Mouse (Mus musculus): ENCODE measurements around the gene Sap25. TPM values are rescaled to one million over a fixed set of nuclear protein-coding genes. Genes with fewer than 3 reads are reported as not detected.

Gene Sap25
- polyA plus RNA-seq, 1 experiment: 155 TPM

DNA sequence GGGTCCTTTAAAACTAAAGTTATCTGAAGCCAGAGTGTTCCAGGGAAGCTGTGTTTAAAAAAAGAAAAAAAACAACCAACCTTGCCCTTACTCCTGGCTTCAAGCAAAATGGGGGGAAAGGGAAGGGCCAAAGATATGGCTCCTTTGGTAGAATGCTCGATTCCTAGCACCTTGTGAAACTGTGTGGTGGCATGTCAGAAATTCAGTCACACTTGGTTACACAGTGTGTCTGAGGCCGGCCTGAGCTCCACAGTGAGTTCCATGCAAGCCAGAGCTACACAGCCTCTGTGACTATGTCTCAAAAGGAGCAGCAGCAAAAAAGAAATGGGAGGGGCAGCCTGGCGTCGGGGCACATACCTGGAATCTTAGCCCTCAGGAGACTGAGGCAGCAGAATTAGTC lies 8.1 kb downstream of the Sap25 start:
- whole genome bisulfite sequencing: 46% methylated on average over 4 of the region's 4 CpGs
- Histone ChIP-seq H3K4me3 (ENCODE audit: low read depth, low read length) (no peak overlapping the region), H3K36me3 (ENCODE audit: control insufficient read depth, insufficient read depth, low read length) (peaks cover 10% of the 10 kb centered on the region; the same call in 1 of the 2 replicates), H3K27ac (ENCODE audit: insufficient read depth, low read depth, low read length) (no peak overlapping the region), H3K4me1 (ENCODE audit: control insufficient read depth, insufficient read depth, insufficient read length, low read length) (peaks cover 6% of the 10 kb centered on the region), H3K27me3 (ENCODE audit: control insufficient read depth, insufficient read depth, low read length) (no peaks in the 10 kb centered on the region)
- TF ChIP-seq CTCF (IDR thresholded peaks at IDR 0.05; ENCODE audit: extremely low read depth, insufficient read length, insufficient replicate concordance, low read depth, low read length) (no peak), POLR2A (IDR thresholded peaks at IDR 0.05; ENCODE audit: low read depth, low read length) (no peak)

- H3K27ac ChIP-seq (ENCODE audit: insufficient read depth, low read depth, low read length): no peak overlapping the region
- peaks cover 10% of the 10 kb centered on the region for H3K36me3 ChIP-seq (ENCODE audit: control insufficient read depth, insufficient read depth, low read length)
- TF ChIP-seq POLR2A (IDR thresholded peaks at IDR 0.05; ENCODE audit: low read depth, low read length): no peak
- TF ChIP-seq CTCF (IDR thresholded peaks at IDR 0.05; ENCODE audit: extremely low read depth, insufficient read length, insufficient replicate concordance, low read depth, low read length): no peak
- WGBS: 18% methylated on average over 18 of the region's 18 CpGs
- H3K4me1 ChIP-seq (ENCODE audit: control insufficient read depth, insufficient read depth, insufficient read length, low read length): peaks cover 5% of the 10 kb centered on the region
- H3K27me3 ChIP-seq (ENCODE audit: control insufficient read depth, insufficient read depth, low read length): no peaks in the 10 kb centered on the region
- H3K4me3 ChIP-seq (ENCODE audit: low read depth, low read length): no peak overlapping the region
These were observed 8.8 kb downstream of the Sap25 start for GRCm38 (mm10) chr5:137649669-137650571.

- Histone ChIP-seq H3K27ac (ENCODE audit: insufficient read depth, low read depth, low read length) (no peak overlapping the region), H3K4me1 (ENCODE audit: control insufficient read depth, insufficient read depth, insufficient read length, low read length) (no peaks in the 10 kb centered on the region; the same call in 1 of the 2 replicates), H3K4me3 (ENCODE audit: low read depth, low read length) (no peak overlapping the region), H3K36me3 (ENCODE audit: control insufficient read depth, insufficient read depth, low read length) (peaks cover 12% of the 10 kb centered on the region), H3K27me3 (ENCODE audit: control insufficient read depth, insufficient read depth, low read length) (no peaks in the 10 kb centered on the region)
- WGBS: 26% methylated on average over 3 of the region's 3 CpGs
- TF ChIP-seq POLR2A (IDR thresholded peaks at IDR 0.05; ENCODE audit: low read depth, low read length) (no peak), CTCF (IDR thresholded peaks at IDR 0.05; ENCODE audit: extremely low read depth, insufficient read length, insufficient replicate concordance, low read depth, low read length) (peak; percentile 83; the same call in 1 of the 2 replicates)
These were observed 11.3 kb downstream of the Sap25 start for GRCm38 (mm10) chr5:137652474-137652873.

GRCm38 (mm10) chr5:137653366-137653765 lies 12.2 kb downstream of the Sap25 start:
- TF ChIP-seq POLR2A (IDR thresholded peaks at IDR 0.05; ENCODE audit: low read depth, low read length) (no peak), CTCF (IDR thresholded peaks at IDR 0.05; ENCODE audit: extremely low read depth, insufficient read length, insufficient replicate concordance, low read depth, low read length) (no peak)
- Histone ChIP-seq H3K27me3 (ENCODE audit: control insufficient read depth, insufficient read depth, low read length) (no peaks in the 10 kb centered on the region), H3K27ac (ENCODE audit: insufficient read depth, low read depth, low read length) (no peak overlapping the region), H3K36me3 (ENCODE audit: control insufficient read depth, insufficient read depth, low read length) (peaks cover 12% of the 10 kb centered on the region), H3K4me1 (ENCODE audit: control insufficient read depth, insufficient read depth, insufficient read length, low read length) (no peaks in the 10 kb centered on the region), H3K4me3 (ENCODE audit: low read depth, low read length) (no peak overlapping the region)
- WGBS: 93% methylated on average over 10 of the region's 10 CpGs

GRCm38 (mm10) chr5:137654746-137655145 lies 13.6 kb downstream of the Sap25 start:
- WGBS: 69% methylated on average over 7 of the region's 7 CpGs
- Histone ChIP-seq H3K36me3 (ENCODE audit: control insufficient read depth, insufficient read depth, low read length) (peaks cover 12% of the 10 kb centered on the region), H3K4me1 (ENCODE audit: control insufficient read depth, insufficient read depth, insufficient read length, low read length) (no peaks in the 10 kb centered on the region), H3K27me3 (ENCODE audit: control insufficient read depth, insufficient read depth, low read length) (no peaks in the 10 kb centered on the region), H3K27ac (ENCODE audit: insufficient read depth, low read depth, low read length) (no peak overlapping the region), H3K4me3 (ENCODE audit: low read depth, low read length) (no peak overlapping the region)
- TF ChIP-seq POLR2A (IDR thresholded peaks at IDR 0.05; ENCODE audit: low read depth, low read length) (no peak), CTCF (IDR thresholded peaks at IDR 0.05; ENCODE audit: extremely low read depth, insufficient read length, insufficient replicate concordance, low read depth, low read length) (no peak)

GRCm38 (mm10) chr5:137656977-137657376 lies 15.8 kb downstream of the Sap25 start:
- Histone ChIP-seq H3K4me1 (ENCODE audit: control insufficient read depth, insufficient read depth, insufficient read length, low read length) (no peaks in the 10 kb centered on the region), H3K36me3 (ENCODE audit: control insufficient read depth, insufficient read depth, low read length) (peaks cover 13% of the 10 kb centered on the region), H3K27me3 (ENCODE audit: control insufficient read depth, insufficient read depth, low read length) (no peaks in the 10 kb centered on the region), H3K27ac (ENCODE audit: insufficient read depth, low read depth, low read length) (no peak overlapping the region), H3K4me3 (ENCODE audit: low read depth, low read length) (no peak overlapping the region)
- 26% methylated on average over 6 of the region's 6 CpGs for WGBS
- no peak for TF ChIP-seq POLR2A (IDR thresholded peaks at IDR 0.05; ENCODE audit: low read depth, low read length)
- peak; percentile 83; the same call in 1 of the 2 replicates for TF ChIP-seq CTCF (IDR thresholded peaks at IDR 0.05; ENCODE audit: extremely low read depth, insufficient read length, insufficient replicate concordance, low read depth, low read length)

DNA sequence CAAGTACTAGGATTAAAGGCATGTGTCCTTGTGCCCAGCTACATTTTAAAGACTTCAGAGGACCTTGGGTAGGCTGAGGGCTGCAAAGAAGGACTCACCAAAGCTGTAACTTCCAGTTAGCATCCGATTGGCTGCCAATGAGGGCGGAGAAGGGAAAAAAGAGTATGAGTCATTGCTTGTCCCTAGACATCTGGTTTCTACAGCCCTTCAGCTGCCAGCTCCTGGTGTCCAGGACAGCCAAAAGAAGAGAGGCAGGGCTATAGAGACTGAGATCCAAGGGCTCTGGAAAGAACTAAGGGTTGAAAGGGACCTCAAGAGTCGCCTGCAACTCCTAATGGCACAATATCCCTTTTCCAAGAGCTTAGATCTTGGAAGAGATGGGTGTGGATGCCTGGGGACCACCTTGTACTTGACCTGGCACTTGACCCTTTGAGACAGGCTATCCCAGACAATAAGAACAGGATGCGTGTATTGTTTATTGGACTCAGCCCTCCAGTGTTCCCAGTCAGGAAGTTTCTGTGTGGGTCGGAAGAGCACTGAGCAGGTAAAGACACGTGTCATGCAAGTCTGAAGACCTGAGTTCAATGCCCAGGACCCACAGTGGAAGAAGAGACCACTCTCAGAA lies 19.0 kb downstream of the Sap25 start:
- no peaks in the 10 kb centered on the region for H3K27me3 ChIP-seq (ENCODE audit: control insufficient read depth, insufficient read depth, low read length)
- 78% methylated on average over 6 of the region's 6 CpGs for WGBS
- no peaks in the 10 kb centered on the region for H3K4me1 ChIP-seq (ENCODE audit: control insufficient read depth, insufficient read depth, insufficient read length, low read length)
- TF ChIP-seq CTCF (IDR thresholded peaks at IDR 0.05; ENCODE audit: extremely low read depth, insufficient read length, insufficient replicate concordance, low read depth, low read length) (no peak), POLR2A (IDR thresholded peaks at IDR 0.05; ENCODE audit: low read depth, low read length) (no peak)
- H3K36me3 ChIP-seq (ENCODE audit: control insufficient read depth, insufficient read depth, low read length): peaks cover 19% of the 10 kb centered on the region
- no peak overlapping the region for H3K4me3 ChIP-seq (ENCODE audit: low read depth, low read length)
- H3K27ac ChIP-seq (ENCODE audit: insufficient read depth, low read depth, low read length): 0 out of 2 replicates have a peak overlapping the region, but pooled peaks have one; percentile 8

Data from small intestine, adult 2 months (tissue).